Mouse (Mus musculus) skeletal muscle tissue, adult 2 months (tissue): ENCODE results near the gene Gjd3.
"Not testable (repeated sequence)": the region's sequence is repeated elsewhere in the genome, so short reads cannot be mapped to it uniquely, and the experiment has no call there.

Source experiments
- DNase-seq: peaks from one replicate; pipeline ENCODE4 v3.0.0-alpha.2; 2012; ENCODE audit warnings: low read depth, low spot score

The Gjd3 gene

GRCm38 (mm10) chr11:98982773-98983133, at the start of gene Gjd3:
TSS of gene Gjd3 (minus strand) at chr11:98983016.
- DNase-seq: no peak

- DNase-seq: no peak
These were observed 44.2 kb upstream of the Gjd3 start for GRCm38 (mm10) chr11:99026899-99027440.

GRCm38 (mm10) chr11:99025878-99026277, 43.1 kb upstream of the Gjd3 start:
- no peak for DNase-seq

- DNase-seq: no peak
These were observed 41.8 kb upstream of the Gjd3 start for GRCm38 (mm10) chr11:99024468-99025134.

DNA sequence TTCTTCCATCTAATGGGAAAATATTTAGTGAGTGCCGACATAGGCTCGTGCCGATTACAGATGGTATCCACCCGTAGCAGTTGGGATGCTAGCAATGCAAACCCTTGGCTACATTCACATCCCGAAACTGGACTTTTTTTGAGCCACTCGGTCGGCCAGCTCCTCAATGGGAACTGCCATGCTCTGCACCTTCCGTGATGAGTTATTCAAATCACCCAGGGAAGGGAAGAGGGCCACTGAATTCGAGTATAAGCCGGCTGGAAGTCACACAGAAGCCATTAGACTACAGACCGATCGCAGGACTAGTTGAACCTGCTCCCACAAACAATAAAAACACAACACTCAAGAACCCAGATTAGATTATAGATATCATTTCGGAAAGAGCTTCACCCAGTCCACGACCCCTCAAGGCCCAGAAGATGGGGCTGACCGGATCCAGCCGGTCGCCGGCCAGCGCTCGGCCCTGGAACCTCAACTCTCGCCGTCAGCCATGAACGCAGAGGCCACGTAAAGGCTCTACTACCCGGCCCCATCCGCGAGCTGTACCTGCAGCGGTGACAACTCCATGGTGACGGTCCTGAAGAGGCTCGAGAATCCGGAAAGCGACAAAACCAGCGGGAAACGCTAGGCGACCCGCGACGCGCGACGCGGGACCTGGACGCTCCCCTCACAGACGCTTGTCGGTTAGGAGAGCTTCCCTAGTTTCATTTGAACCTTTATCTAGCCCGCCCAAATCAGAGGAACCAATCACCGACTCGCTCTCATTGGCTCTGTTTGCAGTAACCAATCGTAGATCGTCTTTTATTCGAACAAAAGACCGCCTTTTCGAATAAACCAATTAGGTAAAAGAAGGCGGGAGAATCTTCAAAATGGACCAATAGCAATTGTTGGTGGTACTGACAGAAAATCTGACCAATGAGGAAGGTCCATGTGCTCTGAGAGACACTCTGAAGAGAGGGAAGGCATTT, 41.0 kb upstream of the Gjd3 start, which contains the start of gene Top2a:
Gene Top2a (minus strand): TSS at position 690 of the 968 bp plus-strand sequence.
- peak; percentile 98 for DNase-seq

DNA sequence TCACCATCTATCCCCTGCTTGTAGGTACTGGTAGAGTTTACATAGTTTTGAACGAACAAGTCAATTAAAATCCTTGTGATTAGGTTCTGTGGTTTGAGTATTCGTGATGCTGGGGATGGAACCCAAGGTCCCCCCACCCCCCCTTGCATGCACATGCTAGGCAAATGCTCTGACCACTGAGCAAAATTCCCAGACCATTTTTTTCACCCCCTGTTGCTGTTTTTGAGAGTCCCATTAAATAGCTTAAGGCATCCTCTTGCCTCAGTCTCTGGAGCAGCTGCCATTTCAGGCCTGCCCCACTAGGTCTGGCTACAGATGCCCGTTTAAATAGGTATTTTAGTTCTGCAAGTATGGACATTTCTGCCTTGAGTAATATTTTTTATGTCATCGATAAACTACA, 40.3 kb upstream of the Gjd3 start:
- DNase-seq: no peak

GRCm38 (mm10) chr11:99022384-99022933, 39.6 kb upstream of the Gjd3 start:
- DNase-seq: no peak

- no peak for DNase-seq
These were observed 37.0 kb upstream of the Gjd3 start for GRCm38 (mm10) chr11:99019844-99020243.

GRCm38 (mm10) chr11:99013856-99014255, 31.0 kb upstream of the Gjd3 start:
- DNase-seq: no peak

GRCm38 (mm10) chr11:99010706-99011105, 27.9 kb upstream of the Gjd3 start:
- DNase-seq: no peak

- no peak for DNase-seq
These were observed 27.3 kb upstream of the Gjd3 start for GRCm38 (mm10) chr11:99010124-99010523.

GRCm38 (mm10) chr11:99006788-99007187, 24.0 kb upstream of the Gjd3 start:
- no peak for DNase-seq

DNA sequence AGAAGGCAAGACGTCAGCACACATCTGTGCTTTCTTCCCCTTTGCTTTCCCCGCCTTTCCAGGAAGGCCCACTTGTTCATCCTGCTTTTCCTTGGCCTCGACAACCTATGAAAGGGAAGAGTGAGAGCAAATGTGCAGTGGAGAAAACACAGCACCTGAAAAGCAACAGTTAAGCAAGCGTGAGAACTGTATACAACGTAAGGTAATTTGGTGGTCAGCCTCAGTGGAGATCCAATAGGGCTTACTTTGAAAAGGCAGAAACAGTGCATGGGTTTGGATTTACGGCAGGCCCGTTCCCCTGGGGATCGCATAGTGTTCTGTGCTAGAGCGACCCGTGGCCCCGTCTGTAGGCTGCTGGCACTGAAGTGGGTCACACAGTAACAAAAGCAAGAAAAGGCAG, 16.4 kb upstream of the Gjd3 start:
- DNase-seq: no peak

DNA sequence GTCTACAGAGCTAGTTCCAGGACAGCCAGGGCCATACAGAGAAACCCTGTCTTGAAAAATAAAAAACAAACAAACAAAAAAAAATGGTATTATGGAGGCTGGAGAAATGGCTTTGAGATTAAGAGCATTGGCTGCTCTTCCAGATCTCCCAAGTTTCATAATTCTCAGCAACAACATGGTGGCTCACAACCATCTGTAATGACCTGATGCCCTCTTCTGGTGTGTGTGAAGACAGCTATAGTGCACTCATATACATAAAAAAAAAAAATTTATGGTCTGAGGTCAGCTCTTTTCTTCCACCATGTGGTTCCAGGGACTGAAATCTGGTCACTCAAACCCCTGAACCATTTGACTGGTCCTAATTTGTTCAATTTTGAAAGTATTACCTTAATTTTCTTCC, 16.0 kb upstream of the Gjd3 start:
- DNase-seq: no peak

DNA sequence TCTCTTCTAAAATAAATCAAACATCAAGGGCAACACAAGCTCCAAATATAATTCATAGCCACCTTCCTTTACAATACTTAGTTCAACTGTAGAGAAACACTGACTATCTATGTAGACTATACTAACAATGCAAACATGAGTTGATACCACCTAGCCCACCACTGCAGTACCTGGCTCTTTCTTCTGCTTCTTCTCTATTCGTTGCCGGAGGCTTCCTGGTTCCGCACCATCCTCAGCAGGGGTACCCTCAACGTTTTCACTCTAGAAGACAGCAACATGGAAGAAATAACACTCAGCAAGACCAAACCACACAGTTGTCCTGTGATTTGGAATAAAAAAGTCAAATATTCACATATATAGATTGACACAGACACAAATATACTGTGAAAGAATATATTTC, 14.8 kb upstream of the Gjd3 start:
- DNase-seq: no peak

DNA sequence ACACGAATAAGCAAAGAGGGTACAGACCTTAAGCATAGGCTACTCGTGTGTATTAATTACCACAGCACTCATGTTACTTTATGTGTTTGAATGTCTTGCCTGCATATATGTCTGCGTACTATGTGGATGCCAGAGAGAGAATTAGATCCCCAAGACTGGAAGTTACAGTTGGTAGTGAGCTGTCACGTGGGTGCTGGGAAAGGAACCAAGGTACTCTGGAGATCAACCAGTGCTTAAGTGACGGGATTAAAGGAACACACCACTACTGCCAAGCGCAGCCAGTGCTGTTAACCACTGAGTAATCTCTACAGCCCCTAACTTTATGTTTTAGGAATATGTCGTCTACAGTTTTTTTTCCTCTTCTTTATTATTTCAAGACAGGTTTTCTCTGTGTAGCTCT, 13.2 kb upstream of the Gjd3 start:
- no peak for DNase-seq

- DNase-seq: no peak
These were observed 8.1 kb upstream of the Gjd3 start for GRCm38 (mm10) chr11:98990866-98991265.

DNA sequence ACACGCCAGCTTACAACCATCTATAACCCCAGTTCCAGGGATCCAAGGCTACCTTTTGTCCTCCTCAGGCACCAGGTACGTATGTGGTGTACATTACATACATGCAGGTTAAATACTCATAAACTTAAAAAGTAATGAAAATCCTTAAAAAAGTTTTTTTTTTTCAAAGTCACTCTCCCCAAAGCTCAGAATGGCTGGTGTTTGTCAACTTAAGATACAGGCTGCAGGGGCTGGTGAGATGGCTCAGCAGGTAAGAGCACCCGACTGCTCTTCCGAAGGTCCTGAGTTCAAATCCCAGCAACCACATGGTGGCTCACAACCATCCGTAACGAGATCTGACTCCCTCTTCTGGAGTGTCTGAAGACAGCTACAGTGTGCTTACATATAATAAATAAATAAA, 5.4 kb upstream of the Gjd3 start:
- not testable (repeated sequence) for DNase-seq

- DNase-seq: no peak
These were observed 2.7 kb upstream of the Gjd3 start for GRCm38 (mm10) chr11:98985542-98985941.

DNA sequence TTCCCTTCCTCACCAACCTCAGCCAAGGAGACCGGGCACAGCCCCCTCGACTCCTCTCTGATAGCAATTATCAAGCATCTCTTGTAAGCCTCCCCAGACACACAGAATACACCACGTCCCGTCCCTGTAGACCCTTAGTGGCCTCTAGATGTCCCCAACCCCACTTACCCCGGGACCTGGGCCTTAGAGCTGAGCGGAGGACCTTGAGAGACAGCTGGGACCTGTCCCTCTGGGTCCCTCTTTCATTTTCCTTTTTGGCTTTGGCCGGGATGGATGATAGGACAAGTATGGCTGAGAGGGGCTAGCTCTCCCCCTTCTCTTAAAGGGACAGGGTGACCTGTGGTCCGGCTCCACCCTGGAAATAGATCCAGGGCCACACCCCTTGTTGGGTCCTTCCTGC, 735 bp upstream of the Gjd3 start:
- DNase-seq: no peak

DNA sequence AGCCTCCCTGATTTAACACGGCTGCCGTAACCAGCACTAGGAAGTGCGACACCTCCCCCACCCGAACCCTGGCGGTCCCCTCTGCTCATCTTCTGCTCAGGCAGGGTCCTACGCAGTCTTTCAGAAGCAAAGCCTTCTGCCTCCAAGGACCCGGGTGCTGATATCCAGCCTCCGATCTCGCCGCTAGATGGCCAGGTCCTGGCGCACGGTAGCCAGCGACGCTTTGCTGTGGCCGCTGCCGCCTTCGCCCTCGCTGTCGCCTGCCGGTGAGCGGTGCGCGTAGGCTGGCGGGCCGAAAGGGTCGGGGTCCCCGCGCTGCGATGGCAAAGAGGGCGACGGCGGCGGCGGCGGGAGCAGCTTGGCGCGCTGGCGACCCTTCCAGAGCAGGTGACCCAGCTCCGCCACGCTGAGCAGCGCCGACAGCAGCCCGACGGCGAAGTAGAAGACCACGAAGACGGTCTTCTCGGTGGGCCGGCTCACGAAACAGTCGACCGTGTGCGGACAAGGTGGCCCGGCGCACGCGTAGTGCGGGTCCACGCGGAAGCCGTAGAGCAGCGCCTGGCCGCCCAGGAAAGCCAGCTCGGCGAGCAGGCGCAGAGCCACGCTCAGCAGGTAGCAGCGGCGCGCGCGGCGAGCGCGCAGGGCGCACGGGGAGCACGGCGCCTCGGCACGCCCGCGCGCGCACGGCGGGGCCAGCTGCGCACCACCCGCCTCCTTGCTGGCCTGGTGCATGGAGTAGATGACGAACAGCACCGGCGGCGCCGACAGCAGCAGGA, 631 bp downstream of the Gjd3 start:
- no peak for DNase-seq
